Mouse (Mus musculus) effector memory CD4-positive, alpha-beta T cell, adult 7 months (primary cell): Measurements from ENCODE around the gene Gm17455. TPM values are rescaled to one million over a fixed set of nuclear protein-coding genes. Genes with fewer than 3 reads are reported as not detected.

Experiments used
- polyA plus RNA-seq: library from polyadenylated mRNA; unstranded; fragments of 100-300 nt; shearing (Covaris generic); gene quantifications from one replicate; pipeline ENCODE4 v1.2.1, GENCODE M21; 2017

Gene Gm17455
- polyA plus RNA-seq, result not detected

DNA sequence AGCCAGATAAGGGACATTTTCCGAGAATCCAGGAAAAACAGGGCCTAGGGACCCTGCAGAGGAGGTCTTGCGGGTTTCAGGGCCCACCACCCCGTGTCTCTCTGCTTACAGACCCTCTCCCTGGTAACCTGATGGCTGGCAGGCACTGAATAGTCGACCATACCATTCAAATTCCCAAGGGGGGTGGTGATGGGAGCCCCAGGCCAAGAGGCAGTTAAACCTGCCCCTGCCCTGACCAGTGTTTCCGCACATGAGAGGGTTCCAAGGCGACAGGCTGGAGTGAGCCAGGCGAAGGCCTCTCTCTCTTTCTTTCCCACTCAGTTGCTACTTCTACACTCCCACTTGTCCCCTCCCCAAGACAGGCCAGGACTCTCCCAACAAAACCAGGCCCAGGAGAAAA lies at the start of gene Gm17455:
Gene Gm17455, plus strand, starts transcription at position 278 of the 400 bp plus-strand sequence.

Other genes with a start within 250 kb of the Gm17455 start
- gene Chst3, start 180.5 kb upstream of the Gm17455 start, polyA plus RNA-seq, result 0.10 TPM
- gene Psap, start 122.1 kb upstream of the Gm17455 start, polyA plus RNA-seq, result 261 TPM
- 215 TPM for gene Vsir, start 52.9 kb upstream of the Gm17455 start, polyA plus RNA-seq